ENCODE assay signal across 18 mouse cellular contexts in genomic region chr8:88596042-88596441, GRCm38 (mm10). TPM values are rescaled to one million over a fixed set of nuclear protein-coding genes. Genes with fewer than 3 reads are reported as not detected.
DNase-seq lines count a peak whose midpoint lies in the region; ATAC-seq and TF ChIP-seq lines count a peak whose summit lies in the region.
"Had no signal": no experiment of that assay in that cellular context is flagged by ENCODE, and none has a peak within 500 bp of the region (broad histone marks: within the 10 kb centered on the region; RNA-seq: fewer than 3 reads in every experiment).

No protein-coding gene starts in this region.

- H3K9ac ChIP-seq in hindbrain, embryonic 13.5 days = no peak overlapping the region
- no peak overlapping the region for H3K9ac ChIP-seq in hindbrain, postnatal 0 days (replicated peaks; ENCODE audit: low read length)
- H3K9ac ChIP-seq: embryonic facial prominence, embryonic 13.5 days; embryonic facial prominence, embryonic 15.5 days; forebrain, embryonic 13.5 days; forebrain, embryonic 15.5 days had no signal

- 0 out of 2 replicates have a peak overlapping the region, but pooled peaks have one; percentile 8 for H3K27ac ChIP-seq in hindbrain, embryonic 13.5 days
- H3K27ac ChIP-seq in hindbrain, postnatal 0 days = no peak overlapping the region
- H3K27ac ChIP-seq: embryonic facial prominence, embryonic 13.5 days; embryonic facial prominence, embryonic 15.5 days; forebrain, embryonic 13.5 days; forebrain, embryonic 15.5 days had no signal

- H3K4me2 ChIP-seq in hindbrain, embryonic 13.5 days = no peak overlapping the region
- H3K4me2 ChIP-seq in hindbrain, postnatal 0 days (ENCODE audit: low read depth, low read length) = no peak overlapping the region
- H3K4me2 ChIP-seq: embryonic facial prominence, embryonic 13.5 days; embryonic facial prominence, embryonic 15.5 days; forebrain, embryonic 13.5 days; forebrain, embryonic 15.5 days had no signal

- H3K27me3 ChIP-seq in hindbrain, embryonic 13.5 days = no peaks in the 10 kb centered on the region
- H3K27me3 ChIP-seq in hindbrain, postnatal 0 days (ENCODE audit: insufficient read depth, low read length) = no peaks in the 10 kb centered on the region
- H3K27me3 ChIP-seq: embryonic facial prominence, embryonic 13.5 days; embryonic facial prominence, embryonic 15.5 days; forebrain, embryonic 13.5 days; forebrain, embryonic 15.5 days had no signal

- H3K4me3 ChIP-seq in hindbrain, embryonic 13.5 days = no peak overlapping the region
- no peak overlapping the region for H3K4me3 ChIP-seq in hindbrain, postnatal 0 days (ENCODE audit: low read length)
- H3K4me3 ChIP-seq: embryonic facial prominence, embryonic 13.5 days; embryonic facial prominence, embryonic 15.5 days; erythroblast, embryonic 14.5 days; forebrain, embryonic 13.5 days; forebrain, embryonic 15.5 days had no signal

- no peak for ATAC-seq in hindbrain, embryonic 13.5 days (ENCODE audit: low FRiP score)
- ATAC-seq in hindbrain, postnatal 0 days = no peak
- ATAC-seq: forebrain, embryonic 13.5 days; forebrain, embryonic 15.5 days had no signal

- WGBS in hindbrain, embryonic 13.5 days = 79% methylated on average over 12 of the region's 12 CpGs
- WGBS in hindbrain, postnatal 0 days = 45% methylated on average over 12 of the region's 12 CpGs

- H3K36me3 ChIP-seq in hindbrain, embryonic 13.5 days = peaks cover 5% of the 10 kb centered on the region; the same call in 1 of the 2 replicates
- H3K36me3 ChIP-seq in hindbrain, postnatal 0 days (ENCODE audit: insufficient read depth, low read length) = no peaks in the 10 kb centered on the region
- H3K36me3 ChIP-seq: forebrain, embryonic 15.5 days had no signal

- TF ChIP-seq CTCF in hindbrain, postnatal 0 days (IDR thresholded peaks at IDR 0.05; ENCODE audit: low read depth) = no peak

- DNase-seq in adrenal gland, adult 2 months = peak; percentile 46
- DNase-seq in adrenal gland, adult 18-20 months (ENCODE audit: low spot score in 2 of 2) = no peak
- DNase-seq in cerebellum, postnatal 10 days = peak; percentile 52 to 56
- no peak for DNase-seq in cerebellum, adult 9-11 months
- DNase-seq in hindbrain, postnatal 0 days (ENCODE audit: low spot score) = no peak
- DNase-seq: adrenal gland, postnatal 25 days; cerebellum, adult 11 months; cerebellum, adult 18-20 months; cerebellum, adult 8-10 months; cerebellum, postnatal 14 days; cerebellum, postnatal 36 days; embryo, embryonic 11 days had no signal

- no peaks in the 10 kb centered on the region for H3K9me3 ChIP-seq in hindbrain, embryonic 13.5 days
- no peaks in the 10 kb centered on the region for H3K9me3 ChIP-seq in hindbrain, postnatal 0 days (ENCODE audit: low read length)
- H3K9me3 ChIP-seq: embryonic facial prominence, embryonic 13.5 days; embryonic facial prominence, embryonic 15.5 days; forebrain, embryonic 13.5 days; forebrain, embryonic 15.5 days had no signal

- peaks cover 8% of the 10 kb centered on the region for H3K4me1 ChIP-seq in hindbrain, embryonic 13.5 days (replicated peaks)
- H3K4me1 ChIP-seq in hindbrain, postnatal 0 days (ENCODE audit: insufficient read depth, low read length) = peaks cover 4% of the 10 kb centered on the region; the same call in 1 of the 2 replicates
- H3K4me1 ChIP-seq: embryonic facial prominence, embryonic 15.5 days had no signal

RNA-seq across cellular contexts. Expression of gene Snx20, which starts 39.9 kb away (rescaled TPM):
- total RNA-seq in adrenal gland, adult 2 months (2021) = 1 to 10 TPM; 1.7 to 1.9 TPM
- 3.7 and 9.8 TPM in 2 replicates for polyA plus RNA-seq in adrenal gland, adult 2 months (2012; rRNA removed)
- total RNA-seq in adrenal gland, adult 18-20 months (2021) = 1 to 10 TPM; 1.8 to 2.5 TPM
- polyA plus RNA-seq in hindbrain, embryonic 13.5 days (2015; fragmentation: Nextera tagmentation; extraction: Ambion mirVana) = 1.2 and 1.3 TPM in 2 replicates
- 0.47 and 1.1 TPM in 2 replicates for total RNA-seq in hindbrain, postnatal 0 days (2014; rRNA removed)
- polyA plus RNA-seq in hindbrain, postnatal 0 days (2015; fragmentation: Nextera tagmentation; extraction: Ambion mirVana) = 2.2 TPM in 2 replicates

RNA-seq across cellular contexts. Expression of gene Nod2, which starts 51.1 kb away (rescaled TPM):
- 1 to 10 TPM in 1 of 2 experiments, under 1 TPM in 1; 0.89 to 1.2 TPM for total RNA-seq in adrenal gland, adult 2 months (2021)
- 1.1 and 1.7 TPM in 2 replicates for polyA plus RNA-seq in adrenal gland, adult 2 months (2012; rRNA removed)
- total RNA-seq in adrenal gland, adult 18-20 months (2021) = 1 to 10 TPM in 1 of 2 experiments, under 1 TPM in 1; 0.60 to 1.6 TPM
- polyA plus RNA-seq in hindbrain, embryonic 13.5 days (2015; fragmentation: Nextera tagmentation; extraction: Ambion mirVana) = 0.08 and 0.12 TPM in 2 replicates
- 0.32 and 1.7 TPM in 2 replicates for total RNA-seq in hindbrain, postnatal 0 days (2014; rRNA removed)
- 0.05 TPM in 1 of 2 replicates, not detected in the other for polyA plus RNA-seq in hindbrain, postnatal 0 days (2015; fragmentation: Nextera tagmentation; extraction: Ambion mirVana)
- polyA plus RNA-seq: erythroblast, embryonic 14.5 days had no signal

Comparison
In these comparisons a context has a peak if more than half of its experiments do, and no peak if none do; other contexts are left out.
1. DNase-seq: peak in adrenal gland, adult 2 months (single experiment) and cerebellum, postnatal 10 days (2 of 2); none in adrenal gland, adult 18-20 months (0 of 2), cerebellum, adult 9-11 months (single experiment) and hindbrain, postnatal 0 days (single experiment).